8 mouse cellular contexts compared by ENCODE assay signal in the genomic region with DNA sequence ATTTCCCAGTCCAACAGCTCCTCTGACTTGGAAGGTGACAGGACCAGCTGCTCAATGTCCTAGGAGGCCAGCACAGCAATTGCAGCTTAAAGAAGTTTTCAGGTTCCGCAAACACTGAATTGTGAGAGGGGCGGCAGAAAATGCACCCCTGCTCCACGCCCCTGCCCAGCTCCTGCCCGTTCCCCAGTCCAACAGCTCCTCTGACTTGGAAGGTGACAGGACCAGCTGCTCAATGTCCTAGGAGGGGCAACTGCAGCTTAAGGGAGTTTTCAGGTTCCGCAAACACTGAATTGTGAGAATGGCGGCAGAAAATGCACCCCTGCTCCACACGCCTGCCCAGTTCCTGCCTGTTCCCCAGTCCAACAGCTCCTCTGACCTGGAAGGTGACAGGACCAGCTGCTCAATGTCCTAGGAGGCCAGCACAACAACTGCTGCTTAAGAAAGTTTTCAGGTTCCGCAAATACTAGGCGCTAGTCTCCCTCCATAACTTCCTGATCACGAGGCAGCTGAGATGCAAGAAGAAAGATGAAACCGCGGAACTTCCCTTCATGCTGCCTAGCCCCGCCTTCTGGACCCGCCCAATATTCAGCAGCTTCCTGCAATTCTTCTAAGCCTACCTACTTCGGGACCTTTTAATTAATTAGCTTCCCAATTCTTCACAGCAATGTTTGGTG. TPM values are rescaled to one million over a fixed set of nuclear protein-coding genes. Genes with fewer than 3 reads are reported as not detected.
DNase-seq lines count a peak whose midpoint lies in the region; ATAC-seq lines count a peak whose summit lies in the region.
"Not testable (repeated sequence)": the region's sequence is repeated elsewhere in the genome, so short reads cannot be mapped to it uniquely, and the experiment has no call there.

A gene (minus strand): TSS at position 497 of the 674 bp plus-strand sequence.

- 0 out of 2 replicates have a peak within 1 kb of the TSS, but pooled peaks have one; percentile 24 for H3K27ac ChIP-seq in embryonic facial prominence, embryonic 14.5 days (replicated peaks; ENCODE audit: low read depth, low read length)
- H3K27ac ChIP-seq in intestine, embryonic 15.5 days = peak within 1 kb of the TSS; percentile 82
- H3K27ac ChIP-seq in limb, embryonic 15.5 days = peak within 1 kb of the TSS; percentile 66; the same call in 1 of the 2 replicates

- peak within 1 kb of the TSS; percentile 61 for H3K9ac ChIP-seq in embryonic facial prominence, embryonic 14.5 days (ENCODE audit: low read depth, low read length)
- H3K9ac ChIP-seq in intestine, embryonic 15.5 days = peak within 1 kb of the TSS; percentile 66
- peak within 1 kb of the TSS; percentile 48 for H3K9ac ChIP-seq in limb, embryonic 15.5 days

- H3K4me3 ChIP-seq in embryonic facial prominence, embryonic 14.5 days (ENCODE audit: low read depth, low read length) = peak within 1 kb of the TSS; percentile 45
- peak within 1 kb of the TSS; percentile 54 for H3K4me3 ChIP-seq in intestine, embryonic 15.5 days (replicated peaks)
- peak within 1 kb of the TSS; percentile 49 for H3K4me3 ChIP-seq in limb, embryonic 15.5 days

- DNase-seq in WW6 (ENCODE audit: low read depth, low spot score) = peak; percentile 49
- DNase-seq in embryonic facial prominence, embryonic 14.5 days (ENCODE audit: low spot score) = peak; percentile 82
- DNase-seq in heart, adult 9 months (ENCODE audit: low spot score in 2 of 2) = peak; percentile 44 to 63
- DNase-seq in right cerebral cortex, postnatal 14 days = peak; percentile 8
- DNase-seq in urinary bladder, postnatal 14 days (ENCODE audit: low spot score) = peak; percentile 55

- not testable (repeated sequence) for H3K4me1 ChIP-seq in embryonic facial prominence, embryonic 14.5 days (ENCODE audit: control insufficient read depth, insufficient read depth, low read length); intestine, embryonic 15.5 days (replicated peaks); limb, embryonic 15.5 days

- H3K27me3 ChIP-seq in embryonic facial prominence, embryonic 14.5 days (replicated peaks; ENCODE audit: control insufficient read depth, insufficient read depth, low read length); intestine, embryonic 15.5 days (replicated peaks); limb, embryonic 15.5 days: not testable (repeated sequence)

- not testable (repeated sequence) for H3K36me3 ChIP-seq in embryonic facial prominence, embryonic 14.5 days (ENCODE audit: control insufficient read depth, insufficient read depth, low read length); intestine, embryonic 15.5 days; limb, embryonic 15.5 days

- H3K9me3 ChIP-seq in embryonic facial prominence, embryonic 14.5 days (ENCODE audit: control insufficient read depth, low read length); intestine, embryonic 15.5 days; limb, embryonic 15.5 days: not testable (repeated sequence)

- H3K4me2 ChIP-seq in embryonic facial prominence, embryonic 14.5 days (ENCODE audit: low read depth, low read length) = peak within 1 kb of the TSS; percentile 61
- H3K4me2 ChIP-seq in intestine, embryonic 15.5 days (replicated peaks) = peak within 1 kb of the TSS; percentile 75
- H3K4me2 ChIP-seq in limb, embryonic 15.5 days = peak within 1 kb of the TSS; percentile 70

- 15% methylated on average over 15 of the region's 15 CpGs for WGBS in embryonic facial prominence, embryonic 14.5 days
- WGBS in intestine, embryonic 15.5 days = 12% methylated on average over 15 of the region's 15 CpGs
- 12% methylated on average over 15 of the region's 15 CpGs for WGBS in limb, embryonic 15.5 days

- peak; percentile 60; the same call in 1 of the 2 replicates for ATAC-seq in embryonic facial prominence, embryonic 14.5 days (ENCODE audit: low read depth)
- ATAC-seq in intestine, embryonic 15.5 days = peak; percentile 94
- not testable (repeated sequence) for ATAC-seq in limb, embryonic 15.5 days (ENCODE audit: insufficient number of reproducible peaks, low FRiP score, low TSS enrichment, low read depth)
- ATAC-seq in megakaryocyte-erythroid progenitor cell, adult 5-6 weeks (replicated peaks; ENCODE audit: low FRiP score, low TSS enrichment, poor library complexity, severe bottlenecking) = peak; percentile 77

RNA-seq across cellular contexts. Expression of the gene that starts here (rescaled TPM):
- 7.4 and 8.3 TPM in 2 replicates for polyA plus RNA-seq in embryonic facial prominence, embryonic 14.5 days (2014; fragmentation: Nextera tagmentation; extraction: Ambion mirVana)
- polyA plus RNA-seq in intestine, embryonic 15.5 days (2015; fragmentation: Nextera tagmentation; extraction: Ambion mirVana) = 10.8 and 11.9 TPM in 2 replicates
- 6.7 and 7.7 TPM in 2 replicates for polyA plus RNA-seq in limb, embryonic 15.5 days (2015; fragmentation: Nextera tagmentation; extraction: Ambion mirVana)
- total RNA-seq in megakaryocyte-erythroid progenitor cell, adult 5-6 weeks (2014; fragmentation: Nextera tagmentation) = 40.3 and 44.9 TPM in 2 replicates
- total RNA-seq in megakaryocyte-erythroid progenitor cell, adult 5-6 weeks (2017) = 47.6 and 71.4 TPM in 2 replicates

Comparison
In these comparisons a context has a peak if more than half of its experiments do, and no peak if none do; other contexts are left out.
1. DNase-seq: peak in every context shown above with its lines; median percentile 82 in embryonic facial prominence, embryonic 14.5 days; 55 in urinary bladder, postnatal 14 days; 54 in heart, adult 9 months; 49 in WW6; 8 in right cerebral cortex, postnatal 14 days.
2. H3K27ac ChIP-seq: peak in every context shown above with its lines; median percentile 82 in intestine, embryonic 15.5 days; 66 in limb, embryonic 15.5 days; 24 in embryonic facial prominence, embryonic 14.5 days.